Mouse (Mus musculus) kidney, embryonic 14.5 days (tissue): ENCODE data around the gene Zfp410. TPM values are rescaled to one million over a fixed set of nuclear protein-coding genes. Genes with fewer than 3 reads are reported as not detected.

Experiments used
- ATAC-seq: fragments of 200-750 bp; cut with Nextera tagmentation; 2 replicates; pipeline ENCODE4 v1.8.0; 2017; ENCODE audit warnings: moderate number of reproducible peaks, mild to moderate bottlenecking, moderate TSS enrichment, moderate library complexity; ENCODE audit not compliant: low FRiP score, low TSS enrichment
- H3K27ac ChIP-seq: fragments of 300-500 bp; sonication (generic); 2 replicates; pipeline ENCODE4 v1.5.1; 2014; ENCODE audit warnings: low read depth, mild to moderate bottlenecking, low read length, moderate library complexity, mixed read lengths
- H3K27me3 ChIP-seq: fragments of 300-500 bp; sonication (generic); 2 replicates; pipeline ENCODE4 v1.6.1; 2014; ENCODE audit warnings: mild to moderate bottlenecking, low read length; ENCODE audit not compliant: control insufficient read depth, insufficient read depth
- H3K36me3 ChIP-seq: fragments of 300-500 bp; sonication (generic); 2 replicates; pipeline ENCODE4 v1.6.1; 2014; ENCODE audit warnings: low read length, mixed read lengths; ENCODE audit not compliant: control insufficient read depth, insufficient read depth
- H3K4me1 ChIP-seq: fragments of 300-500 bp; sonication (generic); 2 replicates; pipeline ENCODE4 v1.6.1; 2014; ENCODE audit warnings: low read length, mixed read lengths; ENCODE audit not compliant: control insufficient read depth, insufficient read depth
- H3K4me2 ChIP-seq: fragments of 300-500 bp; sonication (generic); replicated peaks from 2 replicates; pipeline ENCODE4 v1.6.1; 2014; ENCODE audit warnings: low read depth, mild to moderate bottlenecking, low read length
- H3K4me3 ChIP-seq: fragments of 300-500 bp; sonication (generic); 2 replicates; pipeline ENCODE4 v1.5.1; 2014; ENCODE audit warnings: mild to moderate bottlenecking, low read length
- H3K9ac ChIP-seq: fragments of 300-500 bp; sonication (generic); 2 replicates; pipeline ENCODE4 v1.6.1; 2014; ENCODE audit warnings: low read depth, mild to moderate bottlenecking, low read length, moderate library complexity
- H3K9me3 ChIP-seq: fragments of 300-500 bp; sonication (generic); 2 replicates; pipeline ENCODE4 v1.6.1; 2016; ENCODE audit warnings: low read length; ENCODE audit not compliant: control insufficient read depth
- WGBS: fragments of 180-500 bp; shearing (Covaris S2); extraction: QIAGEN DNeasy Blood & Tissue Kit; methylation state at CpG from one replicate; pipeline ENCODE4 v1.1.7; 2014; 5-methylcytosine and 5-hydroxymethylcytosine counted together
- polyA plus RNA-seq: library from polyadenylated mRNA; unstranded; fragments of >200 nt; fragmentation: Nextera tagmentation; extraction: Ambion mirVana; gene quantifications from 2 replicates; pipeline ENCODE4 v1.2.1, GENCODE M21; 2014

The Zfp410 gene
- polyA plus RNA-seq, 1 experiment from 2014 or later, result 88.7 TPM

DNA sequence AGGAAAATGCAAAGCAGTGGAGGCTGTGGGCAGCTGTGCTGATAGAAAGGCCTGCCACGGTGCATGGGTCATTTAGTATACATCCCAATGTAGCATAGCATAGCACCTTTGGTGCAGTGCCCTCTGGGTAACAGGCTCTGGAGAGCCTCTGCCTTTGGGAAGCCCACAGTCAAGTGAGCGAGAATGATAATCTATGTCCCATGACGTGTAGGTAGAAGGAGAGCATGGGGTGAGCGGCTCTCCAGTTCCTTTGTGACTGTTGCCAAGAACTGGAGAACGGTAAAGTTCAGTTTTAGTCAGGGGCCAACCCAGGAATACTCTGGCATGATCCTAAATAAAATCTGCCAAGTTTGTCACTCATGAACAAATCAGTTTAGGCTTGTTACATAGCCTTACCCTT, 55.0 kb downstream of the Zfp410 start:
- Histone ChIP-seq H3K4me1 (0 out of 2 replicates have a peak, but pooled peaks cover 5% of the 10 kb centered on the region), H3K4me3 (no peak overlapping the region), H3K4me2 (no peak overlapping the region), H3K36me3 (peaks cover 72% of the 10 kb centered on the region), H3K27me3 (no peaks in the 10 kb centered on the region), H3K27ac (no peak overlapping the region), H3K9me3 (no peaks in the 10 kb centered on the region), H3K9ac (no peak overlapping the region)
- no peak for ATAC-seq
- WGBS, result 91% methylated on average over 5 of the region's 5 CpGs

DNA sequence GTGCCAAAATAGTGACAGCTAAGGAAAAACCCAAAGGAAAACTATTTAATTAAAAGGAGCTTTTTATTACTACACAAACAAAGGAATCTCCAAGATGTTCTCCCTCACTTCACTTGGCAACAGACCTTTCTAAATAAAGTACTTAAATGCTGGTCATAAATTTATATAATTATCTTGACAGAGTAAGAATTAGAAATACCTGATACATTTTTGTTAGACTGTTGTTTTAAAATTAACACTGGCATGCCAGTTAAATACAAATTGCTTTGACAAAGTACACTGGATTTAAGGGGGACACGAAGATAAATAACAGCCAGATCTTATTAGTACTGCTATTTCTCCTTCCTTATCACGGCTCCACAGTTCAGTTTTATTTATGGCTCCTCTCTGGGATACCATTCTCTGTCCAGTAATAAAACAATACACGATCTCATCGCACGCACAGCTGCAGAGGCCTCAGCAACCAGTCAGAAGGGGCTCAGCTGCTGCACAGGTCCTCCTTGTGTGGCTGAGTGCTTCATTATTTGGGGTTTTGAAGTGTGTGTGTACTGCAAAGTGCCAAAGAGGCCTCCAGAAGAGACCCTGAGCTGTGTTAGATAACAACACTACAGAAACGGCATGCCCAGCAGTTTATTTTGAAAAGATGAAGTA, 57.3 kb downstream of the Zfp410 start:
- Histone ChIP-seq H3K27me3 (no peaks in the 10 kb centered on the region), H3K4me3 (no peak overlapping the region), H3K9ac (no peak overlapping the region), H3K4me2 (no peak overlapping the region), H3K36me3 (peaks cover 59% of the 10 kb centered on the region), H3K4me1 (0 out of 2 replicates have a peak, but pooled peaks cover 5% of the 10 kb centered on the region), H3K9me3 (no peaks in the 10 kb centered on the region), H3K27ac (peak overlapping the region; percentile 55)
- WGBS, result 36% methylated on average over 6 of the region's 6 CpGs
- peak; percentile 84 for ATAC-seq

DNA sequence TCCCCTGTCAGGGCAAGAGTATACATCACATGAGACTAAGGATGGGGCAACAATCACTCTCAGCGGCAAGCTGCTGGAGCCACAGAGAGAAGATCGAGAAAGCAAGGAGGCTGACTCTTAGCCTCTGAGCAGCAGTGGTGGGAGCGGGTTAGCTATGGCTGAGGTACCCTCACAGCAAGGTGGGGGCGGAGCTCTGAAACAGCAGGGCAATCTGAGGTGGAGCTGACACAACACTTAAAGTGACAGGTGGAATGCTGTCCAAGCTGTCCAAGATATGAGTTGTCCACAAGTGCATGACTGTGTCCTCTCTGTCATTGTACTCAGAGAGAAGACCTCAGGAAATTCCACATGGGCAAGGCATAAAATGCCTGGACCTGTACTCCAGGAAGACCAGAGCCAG, 65.7 kb downstream of the Zfp410 start:
- Histone ChIP-seq H3K4me1 (no peaks in the 10 kb centered on the region), H3K36me3 (no peaks in the 10 kb centered on the region; the same call in 1 of the 2 replicates), H3K27ac (no peak overlapping the region), H3K4me2 (no peak overlapping the region), H3K4me3 (no peak overlapping the region), H3K9ac (no peak overlapping the region), H3K9me3 (no peaks in the 10 kb centered on the region), H3K27me3 (no peaks in the 10 kb centered on the region)
- ATAC-seq, result no peak
- 88% methylated on average over 4 of the region's 4 CpGs for WGBS

DNA sequence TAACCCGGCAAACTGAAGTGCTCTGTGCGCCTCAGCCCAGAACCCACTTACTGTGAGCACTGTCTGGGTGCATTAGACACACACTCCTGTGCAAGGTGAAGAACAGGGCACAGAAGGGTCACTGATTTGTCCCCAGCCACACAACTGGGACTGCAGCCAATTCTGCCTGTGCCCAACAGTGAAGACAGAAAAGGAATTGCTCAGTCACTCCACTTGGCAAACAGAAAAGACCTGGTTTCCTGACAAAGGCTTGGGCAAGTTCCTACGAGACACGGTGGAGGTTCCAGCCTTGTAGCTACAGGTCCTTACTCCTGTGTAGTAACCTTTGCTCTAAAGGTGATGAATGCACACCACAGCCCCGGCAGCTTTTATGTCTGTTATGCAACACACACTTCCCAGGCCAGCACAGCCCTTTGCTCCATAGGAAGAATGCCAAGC, 68.0 kb downstream of the Zfp410 start:
- no peak overlapping the region for H3K4me3 ChIP-seq
- H3K4me2 ChIP-seq, result no peak overlapping the region
- H3K4me1 ChIP-seq, result no peaks in the 10 kb centered on the region
- H3K9ac ChIP-seq, result no peak overlapping the region
- ATAC-seq, result no peak
- no peaks in the 10 kb centered on the region; the same call in 1 of the 2 replicates for H3K36me3 ChIP-seq
- WGBS, result 78% methylated on average over 5 of the region's 5 CpGs
- H3K27ac ChIP-seq, result no peak overlapping the region
- no peaks in the 10 kb centered on the region for H3K27me3 ChIP-seq
- H3K9me3 ChIP-seq, result no peaks in the 10 kb centered on the region

DNA sequence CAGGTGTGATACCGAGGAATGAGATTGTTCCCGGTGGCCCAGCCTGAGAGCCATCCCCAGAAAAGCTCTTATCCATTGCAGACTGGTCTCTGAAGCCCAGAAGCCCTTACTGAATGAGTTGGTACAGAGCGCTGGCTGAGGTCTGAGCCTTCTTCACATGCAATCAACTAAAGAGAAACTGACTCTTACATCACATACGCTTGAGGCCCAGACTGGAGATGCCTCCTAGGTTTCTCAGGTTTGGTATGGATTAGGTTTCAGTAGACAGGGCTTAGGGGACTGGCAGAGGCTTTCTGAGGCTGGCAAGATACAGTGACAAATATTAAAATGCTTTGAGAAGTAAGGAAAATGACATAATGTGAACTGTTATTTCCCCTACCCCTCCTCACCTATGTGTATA, 68.8 kb downstream of the Zfp410 start:
- no peak overlapping the region for H3K4me3 ChIP-seq
- 94% methylated on average over 4 of the region's 4 CpGs for WGBS
- no peak overlapping the region for H3K27ac ChIP-seq

DNA sequence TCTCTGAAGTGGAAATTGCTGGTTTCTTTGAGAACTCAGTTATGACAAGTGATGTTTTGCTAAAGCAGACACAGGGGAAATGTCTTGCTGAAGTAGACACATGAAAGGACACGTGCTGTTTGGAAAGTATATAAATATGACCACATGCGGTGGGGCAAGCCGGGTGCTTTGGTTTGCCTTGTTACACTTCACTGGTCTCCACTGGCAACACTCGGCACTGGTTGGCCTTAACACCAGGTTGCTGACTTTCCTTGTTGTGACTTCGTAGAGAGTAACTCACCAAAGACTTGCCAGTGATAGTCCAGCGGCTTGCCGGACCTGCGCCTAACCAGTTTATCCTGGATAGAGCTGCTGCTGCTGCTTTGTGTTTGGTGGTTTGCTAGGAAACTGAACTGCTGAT, 71.4 kb downstream of the Zfp410 start:
- Histone ChIP-seq H3K4me3 (no peak overlapping the region), H3K4me2 (no peak overlapping the region)

More for the DNA sequence above, 68.8 kb downstream of the Zfp410 start:
- no peak overlapping the region for H3K9ac ChIP-seq
- no peaks in the 10 kb centered on the region for H3K9me3 ChIP-seq
- no peaks in the 10 kb centered on the region for H3K4me1 ChIP-seq
- H3K27me3 ChIP-seq, result no peaks in the 10 kb centered on the region
- no peaks in the 10 kb centered on the region; the same call in 1 of the 2 replicates for H3K36me3 ChIP-seq
- no peak for ATAC-seq
- no peak overlapping the region for H3K4me2 ChIP-seq

DNA sequence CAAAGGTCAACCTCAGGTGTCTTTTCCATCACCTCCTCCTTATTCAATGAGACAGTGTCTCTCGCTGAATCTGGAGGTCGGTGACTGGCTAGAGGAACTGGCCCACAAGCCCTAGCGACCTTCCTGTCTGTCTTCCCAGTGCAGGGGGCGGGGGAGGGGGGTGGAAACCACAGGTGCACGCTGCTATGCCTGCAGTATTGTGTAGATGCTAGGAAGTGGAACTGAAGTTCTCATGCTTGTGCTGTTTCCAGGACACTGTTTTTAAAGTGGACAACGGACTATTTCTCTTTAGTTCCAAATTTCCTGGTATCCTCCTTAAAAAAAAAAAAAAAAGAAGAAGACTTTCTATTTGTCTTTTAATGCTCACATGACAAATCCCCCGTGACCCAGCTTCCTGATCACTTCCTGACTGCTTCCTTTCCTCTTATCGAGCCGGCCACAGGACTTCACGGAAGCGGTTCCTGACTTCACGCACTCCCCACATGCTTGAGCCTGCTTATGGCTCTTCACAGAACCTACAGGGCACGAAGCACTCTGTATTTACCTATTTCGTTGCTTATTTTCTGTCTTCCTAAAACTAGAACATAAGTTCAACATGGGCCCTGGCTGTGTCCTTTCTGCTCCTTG, 72.2 kb downstream of the Zfp410 start:
- Histone ChIP-seq H3K4me3 (no peak overlapping the region), H3K27ac (no peak overlapping the region), H3K9me3 (no peaks in the 10 kb centered on the region), H3K36me3 (no peaks in the 10 kb centered on the region; the same call in 1 of the 2 replicates), H3K9ac (no peak overlapping the region), H3K4me2 (no peak overlapping the region), H3K4me1 (no peaks in the 10 kb centered on the region), H3K27me3 (no peaks in the 10 kb centered on the region)
- WGBS, result 65% methylated on average over 14 of the region's 14 CpGs
- ATAC-seq, result no peak

More for the DNA sequence above, 71.4 kb downstream of the Zfp410 start:
- Histone ChIP-seq H3K36me3 (no peaks in the 10 kb centered on the region; the same call in 1 of the 2 replicates), H3K27me3 (no peaks in the 10 kb centered on the region), H3K27ac (no peak overlapping the region), H3K9me3 (no peaks in the 10 kb centered on the region), H3K9ac (no peak overlapping the region), H3K4me1 (no peaks in the 10 kb centered on the region)
- no peak for ATAC-seq
- 86% methylated on average over 8 of the region's 8 CpGs for WGBS

DNA sequence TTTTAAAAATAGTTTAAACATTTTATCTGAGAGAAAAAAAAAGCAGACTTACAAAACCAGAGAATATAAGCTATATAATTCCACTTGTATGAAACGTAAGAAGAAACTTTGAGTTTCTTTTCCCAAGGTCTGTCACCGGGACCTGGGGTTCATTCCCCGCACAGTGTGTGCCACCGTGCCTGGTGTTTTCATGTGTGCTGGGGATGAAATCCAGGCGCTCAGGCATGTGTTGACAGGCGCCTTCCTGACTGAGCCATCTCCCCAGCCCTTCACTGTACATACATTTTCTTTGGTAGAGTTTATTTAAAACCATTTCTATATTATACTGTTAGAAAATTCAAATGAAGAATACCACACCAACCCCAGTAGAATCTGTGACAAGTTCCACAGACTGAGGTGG, 73.7 kb downstream of the Zfp410 start:
- Histone ChIP-seq H3K4me1 (no peaks in the 10 kb centered on the region), H3K27me3 (no peaks in the 10 kb centered on the region), H3K4me2 (no peak overlapping the region), H3K9ac (no peak overlapping the region), H3K9me3 (no peaks in the 10 kb centered on the region), H3K4me3 (no peak overlapping the region), H3K27ac (no peak overlapping the region), H3K36me3 (no peaks in the 10 kb centered on the region; the same call in 1 of the 2 replicates)
- no peak for ATAC-seq
- WGBS, result 88% methylated on average over 6 of the region's 6 CpGs

DNA sequence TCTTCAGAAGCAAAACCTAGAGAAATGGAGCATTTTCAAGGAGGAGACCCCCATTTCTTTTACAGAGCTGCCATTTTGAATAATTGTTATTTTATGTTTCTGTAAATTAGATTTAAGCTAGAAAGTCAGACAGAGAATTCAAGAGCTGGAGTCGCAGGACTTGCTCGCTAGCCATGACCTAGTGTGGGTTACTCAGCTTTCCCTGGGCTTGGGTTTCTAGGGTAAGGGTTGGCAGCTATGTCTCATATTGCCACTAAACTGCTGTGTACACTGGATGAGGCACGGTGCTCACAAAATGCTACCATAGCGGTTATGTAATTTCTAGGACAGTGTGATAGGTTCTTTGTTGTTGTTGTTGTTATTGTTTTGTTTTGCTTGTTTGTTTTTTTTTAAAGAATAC, 76.0 kb downstream of the Zfp410 start:
- no peaks in the 10 kb centered on the region for H3K36me3 ChIP-seq
- H3K4me1 ChIP-seq, result no peaks in the 10 kb centered on the region
- no peaks in the 10 kb centered on the region for H3K9me3 ChIP-seq
- no peak overlapping the region for H3K4me3 ChIP-seq
- H3K4me2 ChIP-seq, result no peak overlapping the region
- no peak overlapping the region for H3K9ac ChIP-seq
- H3K27me3 ChIP-seq, result no peaks in the 10 kb centered on the region
- no peak overlapping the region for H3K27ac ChIP-seq
- 91% methylated on average over 4 of the region's 4 CpGs for WGBS
- no peak for ATAC-seq
